Mouse (Mus musculus): ENCODE measurements around the gene Rbfox2. TPM values are rescaled to one million over a fixed set of nuclear protein-coding genes. Genes with fewer than 3 reads are reported as not detected.

Rbfox2 gene
- total RNA-seq, 2 experiments from 2014 or later: 102 to 104 TPM

GRCm38 (mm10) chr15:77332272-77332991, 25.6 kb upstream of the Rbfox2 start:
- no peak for DNase-seq (ENCODE audit: low spot score in 2 of 2)

GRCm38 (mm10) chr15:77331444-77331843, 24.6 kb upstream of the Rbfox2 start:
- no peak for DNase-seq (ENCODE audit: low spot score in 2 of 2)

- DNase-seq (ENCODE audit: low spot score in 2 of 2): no peak
These were observed 22.9 kb upstream of the Rbfox2 start for GRCm38 (mm10) chr15:77329681-77330180.

GRCm38 (mm10) chr15:77326361-77326760, 19.6 kb upstream of the Rbfox2 start:
- no peak for DNase-seq (ENCODE audit: low spot score in 2 of 2)

- DNase-seq (ENCODE audit: low spot score in 2 of 2): no peak
These were observed 17.6 kb upstream of the Rbfox2 start for GRCm38 (mm10) chr15:77324426-77324825.

GRCm38 (mm10) chr15:77323226-77323625, 16.4 kb upstream of the Rbfox2 start:
- no peak for DNase-seq (ENCODE audit: low spot score in 2 of 2)

GRCm38 (mm10) chr15:77313701-77314100, 6.9 kb upstream of the Rbfox2 start:
- DNase-seq (ENCODE audit: low spot score in 2 of 2): no peak

- DNase-seq (ENCODE audit: low spot score in 2 of 2): no peak
These were observed 6.0 kb upstream of the Rbfox2 start for GRCm38 (mm10) chr15:77312796-77313195.

- DNase-seq (ENCODE audit: low spot score in 2 of 2): no peak
These were observed 1.1 kb upstream of the Rbfox2 start for GRCm38 (mm10) chr15:77307767-77308495.

GRCm38 (mm10) chr15:77305852-77306546, 805 bp downstream of the Rbfox2 start:
- DNase-seq (ENCODE audit: low spot score in 2 of 2): peak in 1 of 2 experiments; percentile 7

- no peak for DNase-seq (ENCODE audit: low spot score in 2 of 2)
These were observed 1.8 kb downstream of the Rbfox2 start for GRCm38 (mm10) chr15:77304960-77305359.

GRCm38 (mm10) chr15:77301122-77301521, 5.7 kb downstream of the Rbfox2 start:
- no peak for DNase-seq (ENCODE audit: low spot score in 2 of 2)

- no peak for DNase-seq (ENCODE audit: low spot score in 2 of 2)
These were observed 8.2 kb downstream of the Rbfox2 start for GRCm38 (mm10) chr15:77298564-77298963.

GRCm38 (mm10) chr15:77296635-77297034, 10.2 kb downstream of the Rbfox2 start:
- no peak for DNase-seq (ENCODE audit: low spot score in 2 of 2)

- no peak for DNase-seq (ENCODE audit: low spot score in 2 of 2)
These were observed 13.3 kb downstream of the Rbfox2 start for GRCm38 (mm10) chr15:77293493-77293892.

- DNase-seq (ENCODE audit: low spot score in 2 of 2): no peak
These were observed 14.4 kb downstream of the Rbfox2 start for GRCm38 (mm10) chr15:77292381-77292780.

GRCm38 (mm10) chr15:77291471-77291870, 15.3 kb downstream of the Rbfox2 start:
- no peak for DNase-seq (ENCODE audit: low spot score in 2 of 2)

GRCm38 (mm10) chr15:77290352-77290751, 16.5 kb downstream of the Rbfox2 start:
- DNase-seq (ENCODE audit: low spot score in 2 of 2): no peak

GRCm38 (mm10) chr15:77280130-77280529, 26.7 kb downstream of the Rbfox2 start:
- no peak for DNase-seq (ENCODE audit: low spot score in 2 of 2)

- no peak for DNase-seq (ENCODE audit: low spot score in 2 of 2)
These were observed 28.0 kb downstream of the Rbfox2 start for GRCm38 (mm10) chr15:77278825-77279224.

- DNase-seq (ENCODE audit: low spot score in 2 of 2): no peak
These were observed 29.7 kb downstream of the Rbfox2 start for GRCm38 (mm10) chr15:77276838-77277725.

Measured in adrenal gland, postnatal 4 days (tissue).